In the genomic region with DNA sequence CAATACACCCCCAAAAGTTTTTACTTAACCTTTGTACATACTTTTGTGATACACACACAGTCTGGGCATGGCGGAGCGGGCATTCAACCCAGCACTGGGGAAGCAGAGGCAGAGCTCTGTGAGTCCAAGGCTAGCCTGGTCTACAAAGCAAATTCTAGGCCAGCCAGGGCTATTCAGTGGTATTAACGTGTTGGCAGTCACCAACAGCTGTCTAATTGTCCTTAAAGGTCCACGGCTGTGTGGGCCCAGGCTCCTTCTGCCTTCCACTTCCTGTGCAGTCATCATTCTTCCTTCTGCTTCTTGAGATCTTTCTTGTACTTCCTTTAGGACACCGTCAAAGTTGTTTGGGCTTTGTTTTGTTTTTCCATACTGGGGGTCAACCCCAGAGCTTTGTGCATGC, we compare ENCODE assay signal across 27 mouse cellular contexts.
DNase-seq lines count a peak whose midpoint lies in the region; ATAC-seq and TF ChIP-seq lines count a peak whose summit lies in the region.
"Had no signal": no experiment of that assay in that cellular context is flagged by ENCODE, and none has a peak within 500 bp of the region (broad histone marks: within the 10 kb centered on the region; RNA-seq: fewer than 3 reads in every experiment).

No protein-coding gene starts in this region.

- 89% methylated on average over 5 of the region's 5 CpGs for WGBS in forebrain, embryonic 11.5 days
- 82% methylated on average over 5 of the region's 5 CpGs for WGBS in forebrain, embryonic 14.5 days
- 77% methylated on average over 5 of the region's 5 CpGs for WGBS in heart, embryonic 16.5 days
- WGBS in lung, embryonic 14.5 days = 64% methylated on average over 5 of the region's 5 CpGs

- ATAC-seq in forebrain, embryonic 11.5 days (replicated peaks; ENCODE audit: low FRiP score) = no peak
- no peak for ATAC-seq in forebrain, embryonic 14.5 days
- no peak for ATAC-seq in heart, embryonic 16.5 days (replicated peaks; ENCODE audit: extremely low read depth, insufficient read depth, low FRiP score)
- no peak for ATAC-seq in lung, embryonic 14.5 days (ENCODE audit: insufficient read depth)
- ATAC-seq in megakaryocyte progenitor cell, adult 5-6 weeks (replicated peaks; ENCODE audit: poor library complexity) = peak; percentile 42; the same call in 1 of the 2 replicates
- ATAC-seq: forebrain, embryonic 16.5 days; intestine, embryonic 16.5 days; midbrain, embryonic 15.5 days had no signal

- H3K9me3 ChIP-seq in forebrain, embryonic 11.5 days (ENCODE audit: control insufficient read depth, low read length) = no peaks in the 10 kb centered on the region
- H3K9me3 ChIP-seq in forebrain, embryonic 14.5 days (replicated peaks; ENCODE audit: control insufficient read depth, low read length) = no peaks in the 10 kb centered on the region
- no peaks in the 10 kb centered on the region for H3K9me3 ChIP-seq in heart, embryonic 16.5 days (replicated peaks; ENCODE audit: control insufficient read depth, low read length)
- no peaks in the 10 kb centered on the region for H3K9me3 ChIP-seq in lung, embryonic 14.5 days (ENCODE audit: low read depth, low read length)
- H3K9me3 ChIP-seq: embryonic facial prominence, embryonic 10.5 days; embryonic facial prominence, embryonic 15.5 days; G1E; heart, embryonic 12.5 days; hindbrain, embryonic 13.5 days; midbrain, embryonic 10.5 days; midbrain, embryonic 15.5 days; stomach, embryonic 15.5 days had no signal

- H3K9ac ChIP-seq in forebrain, embryonic 11.5 days (ENCODE audit: low read length) = no peak overlapping the region
- H3K9ac ChIP-seq in forebrain, embryonic 14.5 days (ENCODE audit: low read length) = no peak overlapping the region
- no peak overlapping the region for H3K9ac ChIP-seq in heart, embryonic 16.5 days (ENCODE audit: low read length)
- no peak overlapping the region for H3K9ac ChIP-seq in lung, embryonic 14.5 days
- H3K9ac ChIP-seq: embryonic facial prominence, embryonic 15.5 days; heart, embryonic 12.5 days; hindbrain, embryonic 13.5 days; liver, embryonic 14.5 days; midbrain, embryonic 15.5 days; stomach, embryonic 15.5 days had no signal

- intact Hi-C loops in heart, postnatal 25 days (cut with DNase I) = no loop called here

- H3K27me3 ChIP-seq in forebrain, embryonic 11.5 days (ENCODE audit: control insufficient read depth, insufficient read depth, low read length) = no peaks in the 10 kb centered on the region
- H3K27me3 ChIP-seq in forebrain, embryonic 14.5 days (replicated peaks; ENCODE audit: control insufficient read depth, insufficient read depth, low read length) = no peaks in the 10 kb centered on the region
- H3K27me3 ChIP-seq in heart, embryonic 16.5 days (ENCODE audit: control insufficient read depth, insufficient read depth, low read length) = no peaks in the 10 kb centered on the region
- H3K27me3 ChIP-seq in lung, embryonic 14.5 days (ENCODE audit: insufficient read depth, low read length) = no peaks in the 10 kb centered on the region
- H3K27me3 ChIP-seq: embryonic facial prominence, embryonic 15.5 days; heart, embryonic 12.5 days; hindbrain, embryonic 13.5 days; midbrain, embryonic 15.5 days; stomach, embryonic 15.5 days had no signal

- H3K4me3 ChIP-seq in forebrain, embryonic 11.5 days (ENCODE audit: low read depth, low read length) = no peak overlapping the region
- H3K4me3 ChIP-seq in forebrain, embryonic 14.5 days (ENCODE audit: low read depth, low read length) = no peak overlapping the region
- H3K4me3 ChIP-seq in heart, embryonic 16.5 days (ENCODE audit: low read length) = no peak overlapping the region
- H3K4me3 ChIP-seq in lung, embryonic 14.5 days (ENCODE audit: low read depth, low read length) = no peak overlapping the region
- H3K4me3 ChIP-seq: embryonic facial prominence, embryonic 10.5 days; embryonic facial prominence, embryonic 15.5 days; heart, embryonic 12.5 days; hindbrain, embryonic 13.5 days; midbrain, embryonic 10.5 days; midbrain, embryonic 15.5 days; stomach, embryonic 15.5 days had no signal

- TF ChIP-seq CTCF in lung, embryonic 14.5 days (IDR thresholded peaks at IDR 0.05; ENCODE audit: low read depth) = no peak

- DNase-seq in forebrain, embryonic 11.5 days (ENCODE audit: low spot score) = peak; percentile 27
- DNase-seq in forebrain, embryonic 14.5 days (ENCODE audit: low spot score) = no peak
- no peak for DNase-seq in heart, postnatal 25 days (ENCODE audit: low spot score)
- peak; percentile 32 for DNase-seq in lung, embryonic 14.5 days
- DNase-seq in lung, adult 18-20 months = no peak
- DNase-seq: adrenal gland, adult 8-10 months; cerebellum, adult 8-10 months; cerebellum, postnatal 25 days; heart, postnatal 4 days; layer of hippocampus, postnatal 36 days; left cerebral cortex, postnatal 4 days; right cerebral cortex, postnatal 25 days; thymus, postnatal 25 days had no signal

- no peaks in the 10 kb centered on the region; the same call in 1 of the 2 replicates for H3K36me3 ChIP-seq in forebrain, embryonic 11.5 days (ENCODE audit: control insufficient read depth, insufficient read depth, low read length)
- no peaks in the 10 kb centered on the region for H3K36me3 ChIP-seq in forebrain, embryonic 14.5 days (ENCODE audit: control insufficient read depth, insufficient read depth, low read length)
- 0 out of 2 replicates have a peak, but pooled peaks cover 2% of the 10 kb centered on the region for H3K36me3 ChIP-seq in heart, embryonic 16.5 days (ENCODE audit: control insufficient read depth, insufficient read depth)
- peaks cover 8% of the 10 kb centered on the region; the same call in 1 of the 2 replicates for H3K36me3 ChIP-seq in lung, embryonic 14.5 days (ENCODE audit: insufficient read depth)
- H3K36me3 ChIP-seq: embryonic facial prominence, embryonic 15.5 days; hindbrain, embryonic 13.5 days; midbrain, embryonic 15.5 days had no signal

- H3K4me1 ChIP-seq in forebrain, embryonic 11.5 days (replicated peaks; ENCODE audit: control insufficient read depth, insufficient read depth, low read length) = no peaks in the 10 kb centered on the region
- H3K4me1 ChIP-seq in forebrain, embryonic 14.5 days (ENCODE audit: control insufficient read depth, insufficient read depth, low read length) = no peaks in the 10 kb centered on the region
- H3K4me1 ChIP-seq in heart, embryonic 16.5 days (ENCODE audit: control insufficient read depth, insufficient read depth, low read length) = no peaks in the 10 kb centered on the region
- no peaks in the 10 kb centered on the region for H3K4me1 ChIP-seq in lung, embryonic 14.5 days (ENCODE audit: insufficient read depth)
- H3K4me1 ChIP-seq: embryonic facial prominence, embryonic 10.5 days; embryonic facial prominence, embryonic 15.5 days; heart, embryonic 12.5 days; midbrain, embryonic 10.5 days; stomach, embryonic 15.5 days had no signal

- no peak overlapping the region for H3K4me2 ChIP-seq in forebrain, embryonic 11.5 days (ENCODE audit: low read depth, low read length, severe bottlenecking)
- no peak overlapping the region for H3K4me2 ChIP-seq in forebrain, embryonic 14.5 days (ENCODE audit: low read length)
- H3K4me2 ChIP-seq in heart, embryonic 16.5 days (ENCODE audit: low read depth, low read length) = no peak overlapping the region
- no peak overlapping the region for H3K4me2 ChIP-seq in lung, embryonic 14.5 days
- H3K4me2 ChIP-seq: embryonic facial prominence, embryonic 15.5 days; heart, embryonic 12.5 days; hindbrain, embryonic 13.5 days; midbrain, embryonic 15.5 days; stomach, embryonic 15.5 days had no signal

- H3K27ac ChIP-seq in forebrain, embryonic 11.5 days (ENCODE audit: low read depth, low read length) = no peak overlapping the region
- no peak overlapping the region for H3K27ac ChIP-seq in forebrain, embryonic 14.5 days (ENCODE audit: low read depth, low read length)
- H3K27ac ChIP-seq in heart, embryonic 16.5 days (ENCODE audit: low read length) = 0 out of 2 replicates have a peak overlapping the region, but pooled peaks have one; percentile 16
- 0 out of 2 replicates have a peak overlapping the region, but pooled peaks have one; percentile 47 for H3K27ac ChIP-seq in lung, embryonic 14.5 days (ENCODE audit: low read depth)
- H3K27ac ChIP-seq: embryonic facial prominence, embryonic 10.5 days; hindbrain, embryonic 13.5 days; kidney, postnatal 0 days; liver, embryonic 14.5 days; midbrain, embryonic 10.5 days; midbrain, embryonic 15.5 days; stomach, embryonic 15.5 days had no signal

Comparison
In these comparisons a context has a peak if more than half of its experiments do, and no peak if none do; other contexts are left out.
1. DNase-seq: peak in forebrain, embryonic 11.5 days (single experiment) and lung, embryonic 14.5 days (single experiment); none in forebrain, embryonic 14.5 days (single experiment), heart, postnatal 25 days (single experiment) and lung, adult 18-20 months (0 of 2).
2. H3K27ac ChIP-seq: peak in heart, embryonic 16.5 days (single experiment) and lung, embryonic 14.5 days (single experiment); none in forebrain, embryonic 11.5 days (single experiment) and forebrain, embryonic 14.5 days (single experiment).